Mouse (Mus musculus) embryonic facial prominence, embryonic 12.5 days (tissue): Measurements from ENCODE around the gene Atp9a. TPM values are rescaled to one million over a fixed set of nuclear protein-coding genes. Genes with fewer than 3 reads are reported as not detected.

Experiments used
- ATAC-seq: fragments of 200-750 bp; cut with Nextera tagmentation; 2 replicates; pipeline ENCODE4 v1.8.0; 2017; ENCODE audit not compliant: insufficient number of reproducible peaks, insufficient read depth, low FRiP score, low TSS enrichment
- H3K27ac ChIP-seq: fragments of 300-500 bp; sonication (generic); 2 replicates; pipeline ENCODE4 v1.5.1; 2016; ENCODE audit warnings: mild to moderate bottlenecking
- H3K27me3 ChIP-seq: fragments of 300-500 bp; sonication (generic); 2 replicates; pipeline ENCODE4 v1.6.1; 2016; ENCODE audit warnings: mild to moderate bottlenecking, moderate library complexity
- H3K36me3 ChIP-seq: fragments of 300-500 bp; sonication (generic); 2 replicates; pipeline ENCODE4 v1.6.1; 2016; ENCODE audit warnings: mild to moderate bottlenecking
- H3K4me1 ChIP-seq: fragments of 300-500 bp; sonication (generic); 2 replicates; pipeline ENCODE4 v1.6.1; 2016
- H3K4me2 ChIP-seq: fragments of 300-500 bp; sonication (generic); replicated peaks from 2 replicates; pipeline ENCODE4 v1.6.1; 2016; ENCODE audit warnings: mild to moderate bottlenecking, moderate library complexity
- H3K4me3 ChIP-seq: fragments of 300-500 bp; sonication (generic); 2 replicates; pipeline ENCODE4 v1.5.1; 2016; ENCODE audit warnings: mild to moderate bottlenecking
- H3K9ac ChIP-seq: fragments of 300-500 bp; sonication (generic); 2 replicates; pipeline ENCODE4 v1.6.1; 2016; ENCODE audit warnings: mild to moderate bottlenecking, moderate library complexity
- H3K9me3 ChIP-seq: fragments of 300-500 bp; sonication (generic); 2 replicates; pipeline ENCODE4 v1.6.1; 2016; ENCODE audit warnings: mild to moderate bottlenecking, moderate library complexity
- WGBS: fragments of 180-500 bp; shearing (Covaris S2); methylation state at CpG from one replicate; pipeline ENCODE4 v1.1.7; 2016; 5-methylcytosine and 5-hydroxymethylcytosine counted together
- microRNA-seq: library from miRNA; unstranded; fragments of <30 nt; microRNA quantifications from one replicate; pipeline ENCODE4, GENCODE M21; 2017
- polyA plus RNA-seq: library from polyadenylated mRNA; unstranded; fragments of >200 nt; fragmentation: Nextera tagmentation; extraction: Ambion mirVana; gene quantifications from 2 replicates; pipeline ENCODE4 v1.2.1, GENCODE M21; 2016

The Atp9a gene
- polyA plus RNA-seq, 1 experiment from 2014 or later: 24.5 TPM

DNA sequence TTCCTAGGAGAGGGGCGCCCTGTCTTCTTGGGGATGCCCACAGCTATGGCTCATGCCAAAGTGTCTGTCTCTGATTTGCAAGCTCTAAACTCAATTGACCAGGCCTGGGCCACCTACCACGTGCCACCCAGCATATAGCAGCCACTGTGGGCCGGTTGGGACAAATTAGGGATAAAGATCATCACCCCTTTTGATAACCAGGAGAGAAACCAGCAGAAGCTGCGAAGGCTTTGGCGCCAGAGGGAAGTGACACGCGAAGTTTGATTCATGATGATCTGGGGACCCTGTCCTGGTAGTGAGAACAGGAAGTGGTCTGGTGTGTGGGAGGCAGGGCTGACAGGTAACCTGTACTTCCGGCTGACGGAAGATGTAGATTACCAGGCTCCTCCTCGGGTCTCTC is 151.7 kb downstream of the Atp9a start:
- Histone ChIP-seq H3K27me3 (peaks cover 47% of the 10 kb centered on the region), H3K4me3 (peak overlapping the region; percentile 36), H3K9me3 (no peaks in the 10 kb centered on the region), H3K27ac (no peak overlapping the region), H3K4me1 (peaks cover 18% of the 10 kb centered on the region), H3K4me2 (peak overlapping the region; percentile 66), H3K9ac (0 out of 2 replicates have a peak overlapping the region, but pooled peaks have one; percentile 37), H3K36me3 (no peaks in the 10 kb centered on the region)
- no peak for ATAC-seq
- WGBS: 35% methylated on average over 10 of the region's 10 CpGs

GRCm38 (mm10) chr2:168590168-168590551 is 152.0 kb downstream of the Atp9a start:
- peak overlapping the region; percentile 36 for H3K4me3 ChIP-seq
- peaks cover 18% of the 10 kb centered on the region for H3K4me1 ChIP-seq
- 2% methylated on average over 31 of the region's 38 CpGs for WGBS
- no peaks in the 10 kb centered on the region for H3K36me3 ChIP-seq
- H3K4me2 ChIP-seq: peak overlapping the region; percentile 66
- H3K27ac ChIP-seq: no peak overlapping the region
- H3K27me3 ChIP-seq: peaks cover 47% of the 10 kb centered on the region
- H3K9me3 ChIP-seq: no peaks in the 10 kb centered on the region
- ATAC-seq: no peak; the same call in 1 of the 2 replicates
- H3K9ac ChIP-seq: peak overlapping the region; percentile 37

DNA sequence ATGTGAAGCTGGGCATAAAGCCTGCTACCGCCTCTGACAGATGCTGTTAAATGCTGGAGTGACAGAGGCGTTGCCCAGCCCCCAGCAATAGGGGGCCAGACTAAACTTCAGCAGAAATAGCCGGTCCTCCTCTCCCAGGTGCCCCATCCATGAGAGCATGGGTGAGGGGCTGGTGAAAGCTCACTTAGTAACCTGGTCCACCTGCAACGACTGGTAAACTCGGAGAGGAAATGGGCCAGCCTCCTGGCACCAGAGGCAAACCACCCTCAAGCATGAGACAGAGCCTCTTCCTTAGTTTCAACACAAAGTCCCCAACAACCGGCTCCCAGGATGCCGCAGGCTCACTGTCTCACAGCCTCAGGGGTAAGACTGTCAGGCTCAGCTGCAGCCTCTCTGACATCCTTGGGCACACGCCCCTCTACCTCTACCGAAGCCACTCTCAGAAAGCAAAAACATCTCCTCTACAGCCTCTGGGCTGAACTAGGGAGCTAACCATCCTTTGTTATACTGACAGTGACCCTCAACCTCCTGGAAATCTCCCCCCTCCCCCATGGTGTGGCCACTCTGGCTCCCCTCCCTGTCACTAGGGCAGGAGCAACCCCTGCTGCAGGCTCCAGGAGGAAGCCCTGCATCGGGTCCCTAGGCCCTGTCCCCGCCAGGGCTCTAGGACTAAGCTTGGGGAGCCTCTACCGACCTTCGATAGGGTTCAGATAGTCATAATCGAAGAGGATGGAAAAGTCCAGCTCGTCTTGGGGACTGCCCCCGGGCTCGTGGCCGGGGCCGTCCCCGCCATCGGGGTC is 152.6 kb downstream of the Atp9a start:
- Histone ChIP-seq H3K9ac (peak overlapping the region; percentile 37), H3K27ac (no peak overlapping the region), H3K4me1 (peaks cover 18% of the 10 kb centered on the region), H3K4me2 (peak overlapping the region; percentile 66), H3K4me3 (peak overlapping the region; percentile 36), H3K27me3 (peaks cover 47% of the 10 kb centered on the region), H3K36me3 (no peaks in the 10 kb centered on the region), H3K9me3 (no peaks in the 10 kb centered on the region)
- 7% methylated on average over 21 of the region's 21 CpGs for WGBS
- ATAC-seq: no peak

DNA sequence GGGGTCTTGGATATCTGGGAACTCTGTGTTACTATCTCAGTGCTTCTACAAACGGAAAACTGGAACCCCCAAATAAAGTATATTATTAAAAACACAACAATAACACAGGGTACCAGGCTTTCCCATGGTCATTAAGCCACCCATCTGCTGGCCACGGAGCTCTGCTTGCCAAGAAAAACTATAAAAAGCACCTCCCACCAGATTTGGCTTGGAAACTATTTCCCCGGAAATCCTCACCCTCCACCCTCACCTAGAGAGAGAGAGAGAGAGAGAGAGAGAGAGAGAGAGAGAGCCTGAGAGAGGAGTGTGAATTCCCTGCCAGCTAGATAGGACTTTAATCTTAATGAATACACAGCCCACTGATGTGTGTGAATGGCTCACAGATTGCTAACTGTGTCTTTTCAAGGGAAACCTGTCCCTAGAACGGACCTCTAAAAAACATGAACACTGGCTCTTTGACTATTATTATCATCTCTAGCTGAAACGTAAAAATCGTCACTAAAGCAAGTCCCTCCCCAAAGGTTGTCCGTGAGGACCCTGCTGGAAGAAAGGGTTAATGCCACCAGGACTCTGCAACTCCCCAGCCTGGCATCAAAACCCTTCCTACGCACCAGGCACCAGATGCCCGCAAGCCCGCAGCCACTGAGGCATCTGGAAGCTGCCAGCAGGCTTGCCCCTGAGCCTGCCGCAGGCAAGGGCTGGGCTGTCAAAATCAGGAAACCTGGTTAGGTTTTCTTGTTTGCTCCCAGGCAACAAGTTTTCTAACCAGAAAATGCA is 153.4 kb downstream of the Atp9a start:
- Histone ChIP-seq H3K9ac (no peak overlapping the region; the same call in 1 of the 2 replicates), H3K4me1 (peaks cover 20% of the 10 kb centered on the region), H3K4me2 (no peak overlapping the region), H3K4me3 (no peak overlapping the region), H3K27ac (no peak overlapping the region), H3K9me3 (no peaks in the 10 kb centered on the region), H3K27me3 (peaks cover 47% of the 10 kb centered on the region), H3K36me3 (no peaks in the 10 kb centered on the region)
- no peak for ATAC-seq
- WGBS: 47% methylated on average over 11 of the region's 11 CpGs

- peaks cover 21% of the 10 kb centered on the region for H3K4me1 ChIP-seq
Observed at GRCm38 (mm10) chr2:168587159-168587558, 155.1 kb downstream of the Atp9a start.

DNA sequence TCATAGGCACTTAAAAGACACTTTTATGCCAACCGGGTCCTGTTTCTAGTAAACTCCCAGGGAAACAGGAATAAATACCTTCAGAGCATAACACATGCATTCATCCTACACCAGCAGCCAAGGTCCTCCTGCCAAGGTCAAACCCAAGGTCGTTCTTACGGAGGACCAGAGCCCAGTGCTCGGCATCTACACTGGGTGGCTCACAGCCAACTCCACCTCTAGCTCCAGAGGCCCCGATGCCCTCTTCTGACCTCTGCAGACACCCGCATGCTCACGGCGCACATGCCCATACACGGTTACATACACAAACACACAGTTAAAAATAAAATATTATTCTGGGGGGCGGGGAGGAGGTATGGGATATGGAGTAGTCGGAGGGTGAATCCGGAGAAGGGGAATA is 155.7 kb downstream of the Atp9a start:
- Histone ChIP-seq H3K4me2 (no peak overlapping the region), H3K9ac (no peak overlapping the region), H3K4me3 (no peak overlapping the region), H3K4me1 (peaks cover 23% of the 10 kb centered on the region), H3K27me3 (peaks cover 40% of the 10 kb centered on the region), H3K27ac (no peak overlapping the region), H3K36me3 (no peaks in the 10 kb centered on the region), H3K9me3 (no peaks in the 10 kb centered on the region)
- WGBS: 86% methylated on average over 12 of the region's 12 CpGs
- no peak for ATAC-seq

More at GRCm38 (mm10) chr2:168587159-168587558, 155.1 kb downstream of the Atp9a start:
- peaks cover 47% of the 10 kb centered on the region for H3K27me3 ChIP-seq
- no peak overlapping the region for H3K4me2 ChIP-seq
- H3K4me3 ChIP-seq: no peak overlapping the region
- no peaks in the 10 kb centered on the region for H3K9me3 ChIP-seq
- no peak overlapping the region for H3K27ac ChIP-seq
- 67% methylated on average over 8 of the region's 8 CpGs for WGBS
- H3K9ac ChIP-seq: no peak overlapping the region
- no peak for ATAC-seq
- no peaks in the 10 kb centered on the region for H3K36me3 ChIP-seq

DNA sequence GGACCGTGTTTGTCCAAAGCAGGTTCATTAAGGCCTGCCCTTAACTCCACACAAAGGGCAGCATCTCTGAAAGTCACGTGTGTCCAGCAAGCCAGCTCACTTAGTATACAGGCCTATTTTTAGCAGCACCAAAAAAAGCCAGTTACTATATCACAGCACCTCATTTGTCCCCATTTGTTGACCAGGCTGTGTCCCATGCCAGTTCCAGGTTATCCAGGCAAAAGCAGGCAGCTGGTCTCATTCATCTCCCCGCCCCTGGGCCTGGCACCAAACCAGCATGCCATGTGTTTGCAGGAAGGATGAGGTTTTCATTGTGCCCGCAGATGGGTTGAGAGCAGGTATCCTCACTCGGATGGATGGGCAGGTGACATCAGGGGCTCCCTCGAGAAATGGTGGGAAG is 157.4 kb downstream of the Atp9a start:
- H3K27ac ChIP-seq: no peak overlapping the region
- H3K4me2 ChIP-seq: no peak overlapping the region
- H3K4me3 ChIP-seq: no peak overlapping the region
- H3K27me3 ChIP-seq: peaks cover 24% of the 10 kb centered on the region
- no peaks in the 10 kb centered on the region for H3K9me3 ChIP-seq
- H3K36me3 ChIP-seq: no peaks in the 10 kb centered on the region
- peaks cover 32% of the 10 kb centered on the region for H3K4me1 ChIP-seq
- H3K9ac ChIP-seq: no peak overlapping the region
- 79% methylated on average over 6 of the region's 6 CpGs for WGBS
- no peak for ATAC-seq

Small RNAs within 50 kb of the gene (microRNA-seq; reads per million reads assigned to microRNA genes)
- not detected for gene Mir7004

Other genes starting within 250 kb of the Atp9a start
- 4.6 and 5.1 TPM in 2 replicates for gene Nfatc2, start 140.8 kb downstream of the Atp9a start, polyA plus RNA-seq
- 2.9 and 3.2 TPM in 2 replicates for gene Sall4, start 25.5 kb upstream of the Atp9a start, polyA plus RNA-seq
- gene Zfp64, start 213.2 kb upstream of the Atp9a start, polyA plus RNA-seq: 47.7 and 48.3 TPM in 2 replicates